Mouse (Mus musculus) hindbrain, embryonic 11.5 days (tissue): ENCODE results near the gene Lamc1. TPM values are rescaled to one million over a fixed set of nuclear protein-coding genes. Genes with fewer than 3 reads are reported as not detected.

Experiments used
- ATAC-seq: fragments of 200-750 bp; cut with Nextera tagmentation; 2 replicates; pipeline ENCODE4 v1.8.0; 2017; ENCODE audit warnings: mild to moderate bottlenecking, moderate TSS enrichment, moderate library complexity; ENCODE audit not compliant: low FRiP score
- DNase-seq: peaks from one replicate; pipeline ENCODE4 v3.0.0-alpha.2; 2015; ENCODE audit warnings: low spot score
- H3K27ac ChIP-seq: fragments of 300-500 bp; sonication (generic); 2 replicates; pipeline ENCODE4 v1.5.1; 2014; ENCODE audit warnings: mild to moderate bottlenecking, low read depth, low read length
- H3K27me3 ChIP-seq: fragments of 300-500 bp; sonication (generic); 2 replicates; pipeline ENCODE4 v1.6.1; 2014; ENCODE audit warnings: mild to moderate bottlenecking, low read length, moderate library complexity, mixed read lengths; ENCODE audit not compliant: control insufficient read depth, insufficient read depth
- H3K36me3 ChIP-seq: fragments of 300-500 bp; sonication (generic); 2 replicates; pipeline ENCODE4 v1.6.1; 2014; ENCODE audit warnings: mild to moderate bottlenecking, low read length, moderate library complexity, mixed read lengths; ENCODE audit not compliant: control insufficient read depth, insufficient read depth
- H3K4me1 ChIP-seq: fragments of 300-500 bp; sonication (generic); replicated peaks from 2 replicates; pipeline ENCODE4 v1.6.1; 2014; ENCODE audit warnings: low read length, mixed read lengths; ENCODE audit not compliant: control insufficient read depth, insufficient read depth
- H3K4me2 ChIP-seq: fragments of 300-500 bp; sonication (generic); replicated peaks from 2 replicates; pipeline ENCODE4 v1.6.1; 2014; ENCODE audit warnings: mild to moderate bottlenecking, low read depth, low read length
- H3K4me3 ChIP-seq: fragments of 300-500 bp; sonication (generic); 2 replicates; pipeline ENCODE4 v1.5.1; 2014; ENCODE audit warnings: low read depth, low read length
- H3K9ac ChIP-seq: fragments of 300-500 bp; sonication (generic); 2 replicates; pipeline ENCODE4 v1.6.1; 2014; ENCODE audit warnings: low read depth, low read length
- H3K9me3 ChIP-seq: fragments of 300-500 bp; sonication (generic); 2 replicates; pipeline ENCODE4 v1.6.1; 2016; ENCODE audit warnings: low read length; ENCODE audit not compliant: control insufficient read depth
- WGBS: fragments of 180-500 bp; shearing (Covaris S2); extraction: QIAGEN DNeasy Blood & Tissue Kit; methylation state at CpG from one replicate; pipeline ENCODE4 v1.1.7; 2014; 5-methylcytosine and 5-hydroxymethylcytosine counted together
- polyA plus RNA-seq: library from polyadenylated mRNA; unstranded; fragments of >200 nt; fragmentation: Nextera tagmentation; extraction: Ambion mirVana; gene quantifications from 2 replicates; pipeline ENCODE4 v1.2.1, GENCODE M21; 2014

The Lamc1 gene
- polyA plus RNA-seq, 1 experiment from 2014 or later = 25.3 TPM

DNA sequence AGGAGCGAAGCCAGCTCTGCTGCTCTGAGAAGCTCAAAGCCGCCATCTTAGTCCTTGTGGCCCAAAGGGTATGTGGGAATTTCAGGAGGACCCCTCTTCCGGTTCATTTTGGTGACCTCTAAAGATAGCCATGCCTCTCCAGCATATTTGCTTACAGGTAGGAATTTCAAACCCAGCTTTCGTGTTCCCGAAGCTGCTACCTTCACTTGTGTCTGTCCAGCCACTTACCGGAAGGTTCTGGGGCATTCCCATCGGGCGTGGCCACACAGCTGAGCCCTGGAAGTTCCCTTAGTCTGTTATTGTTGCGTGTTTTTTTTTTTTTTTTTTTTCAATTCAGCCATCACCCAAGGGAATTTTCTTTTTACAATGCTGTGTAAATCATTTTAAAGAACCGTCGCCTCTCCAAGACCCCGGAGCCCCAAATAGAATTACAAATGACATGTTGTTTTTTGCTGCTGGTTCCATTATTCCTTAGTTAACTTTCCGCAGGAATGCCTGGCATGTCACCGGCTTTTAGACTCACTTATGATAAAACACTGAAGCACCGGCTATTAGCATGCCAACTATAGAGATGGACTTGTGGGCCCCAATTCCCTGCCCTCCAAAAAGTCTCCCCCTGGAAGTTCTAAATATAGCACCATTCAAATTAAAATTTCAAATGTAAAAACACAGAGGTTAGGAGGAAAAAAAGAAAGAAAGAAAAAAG is 141.2 kb downstream of the Lamc1 start:
- Histone ChIP-seq H3K36me3 (no peaks in the 10 kb centered on the region), H3K9ac (no peak overlapping the region), H3K9me3 (no peaks in the 10 kb centered on the region), H3K27ac (no peak overlapping the region), H3K4me3 (no peak overlapping the region), H3K27me3 (peaks cover 7% of the 10 kb centered on the region), H3K4me1 (no peaks in the 10 kb centered on the region), H3K4me2 (no peak overlapping the region)
- peak; percentile 38; the same call in 1 of the 2 replicates for ATAC-seq
- 49% methylated on average over 15 of the region's 15 CpGs for WGBS
- peak; percentile 33 for DNase-seq

- Histone ChIP-seq H3K9me3 (no peaks in the 10 kb centered on the region), H3K27me3 (peaks cover 25% of the 10 kb centered on the region), H3K9ac (no peak overlapping the region), H3K27ac (no peak overlapping the region), H3K4me2 (no peak overlapping the region), H3K4me1 (no peaks in the 10 kb centered on the region; the same call in 1 of the 2 replicates), H3K36me3 (no peaks in the 10 kb centered on the region), H3K4me3 (no peak overlapping the region)
- 92% methylated on average over 3 of the region's 3 CpGs for WGBS
- no peak for DNase-seq
- ATAC-seq = no peak
Observed at GRCm38 (mm10) chr1:153188081-153188480, 144.5 kb downstream of the Lamc1 start.

- H3K27me3 ChIP-seq = peaks cover 25% of the 10 kb centered on the region
Observed at GRCm38 (mm10) chr1:153185828-153186803, 146.5 kb downstream of the Lamc1 start, which contains the start of gene Lamc2. Gene Lamc2, minus strand, starts transcription at chr1:153186447.

DNA sequence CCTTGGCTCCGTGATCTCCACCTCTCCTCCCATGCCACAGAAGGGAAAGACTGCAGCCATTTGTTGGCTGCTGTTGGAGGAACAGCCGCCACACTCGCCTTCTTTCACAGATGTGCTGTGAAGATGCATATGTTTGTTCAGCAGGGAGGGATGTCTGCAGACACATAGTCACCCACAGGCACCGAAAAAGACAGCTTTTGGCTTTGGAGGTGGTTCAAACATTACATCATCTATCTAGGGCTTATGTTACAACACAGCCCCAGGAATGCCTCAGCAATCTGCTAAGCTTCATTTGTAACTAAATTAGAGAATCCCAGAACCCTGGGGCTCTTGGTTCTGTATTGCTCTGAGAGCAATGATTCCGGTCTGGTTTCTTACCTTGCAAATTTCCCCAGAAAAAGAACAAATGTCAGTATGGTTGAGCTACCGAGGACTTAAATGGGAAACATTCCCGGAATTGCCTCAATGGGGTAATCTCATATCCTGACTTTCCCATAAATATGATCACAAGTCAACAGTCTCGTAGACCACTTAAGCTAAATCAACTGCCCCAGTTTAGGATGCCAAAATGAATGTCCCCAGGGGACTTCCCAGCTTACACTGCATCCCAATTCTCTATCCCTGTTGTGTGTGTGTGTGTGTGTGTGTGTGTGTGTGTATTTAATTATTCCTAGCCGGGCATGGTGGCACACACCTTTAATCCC is 151.8 kb downstream of the Lamc1 start:
- no peak overlapping the region for H3K9ac ChIP-seq
- H3K27me3 ChIP-seq = peaks cover 12% of the 10 kb centered on the region
- no peak overlapping the region for H3K4me2 ChIP-seq
- no peak overlapping the region for H3K27ac ChIP-seq
- ATAC-seq (no peak), DNase-seq (no peak)
- no peaks in the 10 kb centered on the region for H3K4me1 ChIP-seq
- 71% methylated on average over 9 of the region's 9 CpGs for whole genome bisulfite sequencing
- H3K4me3 ChIP-seq = no peak overlapping the region
- no peaks in the 10 kb centered on the region for H3K9me3 ChIP-seq
- no peaks in the 10 kb centered on the region for H3K36me3 ChIP-seq

More at GRCm38 (mm10) chr1:153185828-153186803, 146.5 kb downstream of the Lamc1 start, which contains the start of gene Lamc2:
- Histone ChIP-seq H3K4me3 (peak within 1 kb of the TSS; percentile 36), H3K4me2 (peak within 1 kb of the TSS; percentile 58), H3K27ac (no peak within 1 kb of the TSS), H3K9ac (peak within 1 kb of the TSS; percentile 28; the same call in 1 of the 2 replicates), H3K36me3 (no peaks in the 10 kb centered on the region), H3K4me1 (no peaks in the 10 kb centered on the region; the same call in 1 of the 2 replicates), H3K9me3 (no peaks in the 10 kb centered on the region)
- 3% methylated on average over 34 of the region's 46 CpGs for WGBS
- peak; percentile 58 for DNase-seq
- ATAC-seq = peak; percentile 56; the same call in 1 of the 2 replicates

- H3K4me1 ChIP-seq = no peaks in the 10 kb centered on the region
Observed at GRCm38 (mm10) chr1:153180160-153180559, 152.4 kb downstream of the Lamc1 start.

DNA sequence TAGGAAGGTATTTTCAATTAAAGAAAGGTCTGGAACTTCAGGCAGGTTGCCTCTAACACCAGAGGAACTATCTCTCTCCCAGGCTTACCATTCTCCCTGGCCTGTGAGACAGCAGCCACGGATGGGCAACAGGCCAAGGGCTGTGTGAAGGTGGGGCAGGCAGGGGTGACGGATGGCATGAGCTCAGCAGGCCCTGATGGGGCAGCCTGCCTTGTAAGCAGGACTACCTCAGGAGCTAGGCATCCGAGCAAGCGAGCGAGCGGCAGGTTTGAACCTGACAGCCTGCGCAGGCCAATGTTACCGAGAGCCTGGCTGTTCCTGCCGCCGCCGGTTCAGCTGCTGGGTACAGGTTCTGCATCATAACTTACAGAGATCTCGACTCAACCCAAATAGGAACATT is 157.8 kb downstream of the Lamc1 start:
- WGBS = 77% methylated on average over 12 of the region's 12 CpGs
- H3K27me3 ChIP-seq = no peaks in the 10 kb centered on the region

More at GRCm38 (mm10) chr1:153180160-153180559, 152.4 kb downstream of the Lamc1 start:
- ATAC-seq (no peak), DNase-seq (no peak)
- Histone ChIP-seq H3K9ac (no peak overlapping the region), H3K36me3 (no peaks in the 10 kb centered on the region), H3K9me3 (no peaks in the 10 kb centered on the region), H3K27ac (no peak overlapping the region), H3K4me3 (no peak overlapping the region), H3K27me3 (peaks cover 6% of the 10 kb centered on the region), H3K4me2 (no peak overlapping the region)
- 87% methylated on average over 4 of the region's 4 CpGs for whole genome bisulfite sequencing

DNA sequence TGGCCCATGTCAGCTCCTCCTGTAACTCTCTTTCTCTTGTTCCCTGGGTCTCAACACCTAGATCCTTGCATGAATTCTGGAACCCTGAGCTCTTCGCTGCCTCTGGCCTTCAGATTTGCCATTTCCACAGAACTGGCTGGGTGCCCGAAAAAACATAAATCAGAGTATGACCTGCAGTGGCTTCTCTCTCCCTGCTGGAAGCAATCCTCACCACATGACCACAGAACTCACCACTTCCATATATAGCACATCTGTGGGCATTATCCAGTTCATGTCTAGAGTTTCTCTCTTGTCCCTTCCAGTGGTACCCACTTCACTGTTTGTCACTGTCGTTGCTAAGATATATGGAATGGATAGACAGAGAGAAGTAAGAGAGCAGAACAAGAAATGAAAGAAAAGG is 159.3 kb downstream of the Lamc1 start:
- H3K36me3 ChIP-seq = no peaks in the 10 kb centered on the region
- H3K4me2 ChIP-seq = no peak overlapping the region
- DNase-seq (no peak), ATAC-seq (no peak)
- H3K9me3 ChIP-seq = no peaks in the 10 kb centered on the region
- WGBS = 89% methylated on average over 3 of the region's 3 CpGs
- no peak overlapping the region for H3K4me3 ChIP-seq
- H3K9ac ChIP-seq = no peak overlapping the region
- no peaks in the 10 kb centered on the region for H3K4me1 ChIP-seq
- H3K27ac ChIP-seq = no peak overlapping the region
- H3K27me3 ChIP-seq = no peaks in the 10 kb centered on the region

More for the DNA sequence above, 157.8 kb downstream of the Lamc1 start:
- Histone ChIP-seq H3K4me3 (no peak overlapping the region), H3K27ac (no peak overlapping the region), H3K4me2 (no peak overlapping the region), H3K9ac (no peak overlapping the region), H3K36me3 (no peaks in the 10 kb centered on the region), H3K9me3 (no peaks in the 10 kb centered on the region), H3K4me1 (no peaks in the 10 kb centered on the region)
- ATAC-seq (no peak), DNase-seq (no peak)

GRCm38 (mm10) chr1:153172291-153172731 is 160.3 kb downstream of the Lamc1 start:
- DNase-seq (no peak), ATAC-seq (no peak)
- no peak overlapping the region for H3K27ac ChIP-seq
- no peaks in the 10 kb centered on the region for H3K4me1 ChIP-seq
- no peak overlapping the region for H3K9ac ChIP-seq
- no peak overlapping the region for H3K4me2 ChIP-seq
- 30% methylated on average over 9 of the region's 9 CpGs for WGBS
- H3K4me3 ChIP-seq = no peak overlapping the region
- no peaks in the 10 kb centered on the region for H3K36me3 ChIP-seq
- no peaks in the 10 kb centered on the region for H3K9me3 ChIP-seq
- no peaks in the 10 kb centered on the region for H3K27me3 ChIP-seq
